Mouse (Mus musculus): ENCODE measurements around the gene Spint2.

DNA sequence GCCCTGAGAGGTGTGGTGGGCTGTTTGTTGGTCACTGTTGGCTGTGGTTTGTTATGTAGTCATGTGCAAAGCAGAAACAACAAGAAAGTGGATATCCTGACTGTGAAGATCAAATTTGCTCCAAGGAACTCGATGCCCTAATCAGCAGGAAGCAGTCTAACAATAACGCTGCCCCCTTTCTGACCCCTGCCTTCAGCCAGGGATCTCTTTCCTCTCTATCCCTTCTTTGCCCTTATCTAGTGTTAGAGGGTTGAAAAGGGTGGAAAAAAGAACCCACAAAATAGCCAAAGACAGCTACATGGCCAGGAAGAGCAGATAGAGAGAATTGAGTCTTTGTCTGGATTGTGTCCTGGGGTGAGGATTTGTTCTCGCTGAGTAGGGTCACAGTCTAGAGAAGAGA, 51.2 kb downstream of the Spint2 start:
- TF ChIP-seq CTCF (IDR thresholded peaks at IDR 0.05; ENCODE audit: borderline replicate concordance, extremely low read depth, insufficient read depth, insufficient read length) (no peak), POLR2A (IDR thresholded peaks at IDR 0.05; ENCODE audit: borderline replicate concordance, extremely low read depth, insufficient read depth, insufficient read length, poor library complexity, severe bottlenecking) (no peak)

All from brain, embryonic 14.5 days (tissue).